Mouse (Mus musculus) ES-CJ7 (cell line): Measurements from ENCODE around the gene Kctd2.

Source experiments
- DNase-seq: peaks from one replicate; pipeline ENCODE4 v3.0.0; 2011; ENCODE audit warnings: low read depth, low spot score

Gene Kctd2

DNA sequence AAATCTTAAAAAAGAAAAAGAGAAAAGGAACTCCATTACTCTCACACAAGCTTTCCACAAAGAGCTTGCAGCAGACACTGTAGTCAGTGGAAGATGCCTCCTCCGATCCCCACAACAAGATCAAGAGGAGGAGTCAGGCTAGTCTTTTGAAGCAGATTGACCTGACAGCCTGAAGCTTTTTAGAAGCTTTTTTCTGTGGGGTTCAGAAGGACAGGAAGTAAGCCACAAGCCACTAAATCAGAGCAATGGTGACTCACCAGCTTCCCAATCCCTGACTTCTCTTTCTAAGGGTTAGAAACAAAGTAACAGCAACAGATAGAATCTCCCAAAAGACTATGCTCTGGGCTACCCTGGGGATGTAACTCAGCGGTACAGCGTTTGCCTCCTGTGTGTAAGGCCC, 19.4 kb downstream of the Kctd2 start:
- no peak for DNase-seq

DNA sequence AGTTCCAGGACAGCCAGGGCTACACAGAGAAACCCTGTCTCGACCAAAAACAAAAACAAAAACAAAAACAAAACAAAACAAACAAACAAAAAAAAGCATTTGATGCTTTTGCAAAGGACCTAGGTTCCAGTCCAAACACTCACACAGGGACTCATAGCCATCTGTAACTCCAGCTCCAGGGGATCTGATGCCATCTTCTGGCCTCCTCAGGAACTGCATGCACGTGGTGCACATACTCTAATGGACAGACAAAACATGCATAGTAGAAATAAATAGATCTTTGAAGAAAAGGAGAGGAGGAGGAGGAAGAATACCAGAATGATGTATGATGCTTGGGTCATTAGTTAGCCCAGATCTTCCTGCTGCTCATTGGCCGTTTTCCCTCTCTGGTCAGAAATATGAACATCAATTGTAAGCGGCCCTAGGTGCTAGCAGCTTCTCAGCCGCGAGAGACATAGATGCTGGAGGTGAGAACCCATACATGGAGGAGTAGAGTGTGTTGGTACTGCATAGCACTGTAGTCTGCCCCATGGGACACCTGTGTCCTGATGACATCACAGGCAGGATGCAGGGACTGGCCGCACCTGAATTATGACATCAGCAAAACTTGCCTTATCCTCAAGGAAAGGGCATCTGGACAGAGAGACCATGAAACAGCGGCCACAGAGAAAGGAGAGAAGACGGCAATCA, 20.1 kb downstream of the Kctd2 start, which contains the start of gene Trim80:
Gene Trim80 (plus strand): TSS at position 640 of the 690 bp plus-strand sequence.
- DNase-seq = peak; percentile 66

DNA sequence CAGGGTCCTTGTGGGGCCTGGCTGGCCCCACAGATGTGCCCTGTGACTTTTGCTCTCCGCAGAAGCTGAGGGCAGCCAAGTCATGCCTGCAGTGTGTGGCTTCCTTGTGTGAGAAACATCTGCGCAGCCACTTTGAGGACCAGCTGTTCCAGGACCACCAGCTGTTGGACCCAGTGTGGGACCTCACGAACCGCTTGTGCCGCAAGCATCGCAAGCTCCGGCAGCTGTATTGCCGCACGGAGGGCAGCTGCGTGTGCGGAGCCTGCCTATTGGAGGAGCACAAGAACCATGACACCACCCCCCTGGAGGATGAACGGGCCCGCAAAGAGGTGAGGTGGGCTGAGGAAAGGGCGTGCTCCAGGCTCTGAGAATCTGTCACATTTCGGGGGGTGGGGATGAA, 21.5 kb downstream of the Kctd2 start:
- DNase-seq = peak; percentile 67

DNA sequence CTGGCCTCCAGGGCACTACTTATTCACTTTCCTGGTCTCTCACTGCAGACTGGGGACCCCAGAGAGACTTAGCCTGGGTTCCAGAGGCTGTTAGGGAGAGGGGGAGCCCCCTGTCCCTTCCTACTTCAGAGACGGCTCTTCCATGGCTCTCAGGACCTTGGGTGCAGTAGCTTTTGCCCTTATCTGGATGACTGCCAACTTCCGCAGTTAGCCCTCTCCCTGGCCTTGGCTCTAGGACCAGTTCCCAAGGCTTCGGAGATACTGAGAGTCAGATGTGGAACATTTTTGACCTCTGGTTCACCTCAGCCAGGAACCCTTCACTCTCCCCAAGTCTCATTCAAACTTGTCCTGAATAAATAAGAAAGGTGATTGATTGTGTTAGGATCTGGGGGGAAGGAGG, 27.0 kb downstream of the Kctd2 start:
- DNase-seq = no peak

DNA sequence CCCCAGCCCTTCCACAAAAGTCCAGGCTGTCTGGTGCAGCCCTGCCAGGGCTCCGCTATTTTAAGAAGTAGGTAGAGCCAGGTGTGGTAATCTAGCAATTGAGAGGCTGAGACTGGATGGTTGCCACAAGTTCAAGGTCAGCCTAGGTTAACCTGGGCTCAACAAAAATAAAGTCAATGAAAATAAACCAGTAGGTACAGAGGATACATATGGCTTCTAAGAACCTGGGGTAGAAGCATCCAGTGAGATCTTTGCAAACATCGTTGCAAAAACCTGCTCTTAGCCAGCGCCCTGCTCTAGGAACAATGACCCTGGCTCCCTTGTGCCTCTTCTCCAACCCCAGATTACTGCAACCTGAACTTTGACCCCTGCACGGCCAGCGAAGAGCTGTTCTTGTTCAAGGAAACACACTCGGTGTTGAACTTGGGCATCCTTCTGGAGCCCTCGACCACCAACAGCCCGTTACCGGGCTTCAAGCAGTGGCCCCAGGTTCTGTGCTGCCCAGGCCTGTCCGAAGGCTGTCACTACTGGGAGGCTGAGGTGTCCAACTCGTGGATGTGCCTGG, 27.5 kb downstream of the Kctd2 start:
- DNase-seq = no peak

- DNase-seq = no peak
Observed at GRCm38 (mm10) chr11:115448075-115448474, 28.1 kb downstream of the Kctd2 start.

DNA sequence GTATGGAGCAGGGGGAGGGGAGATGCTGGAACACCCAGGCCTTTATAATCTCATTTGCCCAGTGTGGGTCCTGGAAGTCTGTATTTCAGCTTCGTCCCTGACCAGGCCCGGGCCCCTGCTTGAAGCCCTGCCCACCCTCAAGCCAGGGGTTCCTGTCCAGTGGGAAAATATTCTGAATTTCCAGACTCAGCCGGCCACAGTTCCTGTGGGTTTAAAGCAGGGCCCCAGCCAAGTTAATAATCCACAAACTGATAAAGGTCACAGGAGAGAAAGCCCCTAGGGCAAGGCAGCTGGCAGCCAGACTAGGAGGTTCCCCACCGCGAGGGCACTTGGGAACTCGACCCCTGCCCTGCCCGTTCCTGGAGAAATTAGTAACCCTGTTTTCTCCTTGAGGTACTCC, 29.1 kb downstream of the Kctd2 start:
- DNase-seq = no peak

DNA sequence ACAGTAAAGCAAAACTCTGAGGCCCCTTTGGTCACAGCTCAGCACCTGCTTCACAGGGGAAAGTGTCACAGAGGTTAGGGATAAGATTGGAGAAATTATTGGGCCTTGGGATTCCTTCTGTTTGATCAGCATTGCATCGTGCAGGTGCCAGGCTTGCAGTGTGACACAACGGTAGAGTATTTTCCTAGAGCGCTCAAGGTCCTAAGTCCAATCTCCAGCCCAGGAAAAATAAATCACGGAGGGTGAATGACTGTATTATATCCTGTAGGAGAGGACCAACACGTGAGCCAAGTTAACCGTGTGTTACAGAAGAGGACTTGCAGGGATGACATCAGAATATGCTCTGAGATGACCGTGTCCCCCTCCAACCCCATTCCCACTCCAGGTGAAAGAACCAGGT, 30.2 kb downstream of the Kctd2 start:
- no peak for DNase-seq

GRCm38 (mm10) chr11:115451781-115452241, 31.9 kb downstream of the Kctd2 start:
- DNase-seq = no peak

GRCm38 (mm10) chr11:115452281-115452860, 32.4 kb downstream of the Kctd2 start:
- no peak for DNase-seq

- DNase-seq = no peak
Observed at GRCm38 (mm10) chr11:115453306-115453705, 33.4 kb downstream of the Kctd2 start.

DNA sequence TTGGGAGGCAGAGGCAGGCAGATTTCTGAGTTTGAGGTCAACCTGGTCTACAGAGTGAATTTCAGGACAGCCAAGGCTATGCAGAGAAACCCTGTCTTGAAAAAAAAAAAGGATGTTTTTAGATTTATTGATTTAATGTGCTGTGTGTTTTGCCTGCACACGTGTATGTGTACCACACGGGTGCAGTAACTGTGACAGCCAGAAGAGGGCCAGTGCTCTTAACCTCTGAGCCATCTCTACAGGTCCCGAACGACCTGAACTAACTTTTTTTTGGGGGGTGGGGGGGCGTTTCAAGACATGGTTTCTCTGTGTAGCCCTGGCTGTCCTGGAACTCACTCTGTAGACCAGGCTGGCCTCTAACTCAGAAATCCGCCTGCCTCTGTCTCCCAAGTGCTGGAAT, 34.9 kb downstream of the Kctd2 start:
- DNase-seq = peak; percentile 58

DNA sequence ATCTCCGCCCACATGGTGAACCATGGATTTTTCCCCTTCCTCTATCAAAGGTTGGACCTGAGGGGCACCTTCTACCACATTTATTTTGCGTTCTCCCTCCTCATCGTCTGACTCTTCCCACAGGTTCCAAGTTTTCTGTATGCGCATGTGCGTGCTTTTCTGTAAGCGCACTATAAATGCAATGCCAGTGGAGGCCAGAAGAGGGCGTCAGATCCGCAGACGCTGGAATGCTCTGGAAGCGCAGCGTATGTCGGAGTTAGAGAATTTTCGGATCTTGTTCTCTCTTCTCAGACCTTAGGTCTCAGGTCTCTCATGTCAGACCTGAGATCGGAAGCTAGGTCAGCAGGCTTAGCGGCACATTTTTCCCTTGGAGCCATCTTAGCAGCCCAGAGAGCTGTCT, 35.7 kb downstream of the Kctd2 start:
- DNase-seq = peak; percentile 67

DNA sequence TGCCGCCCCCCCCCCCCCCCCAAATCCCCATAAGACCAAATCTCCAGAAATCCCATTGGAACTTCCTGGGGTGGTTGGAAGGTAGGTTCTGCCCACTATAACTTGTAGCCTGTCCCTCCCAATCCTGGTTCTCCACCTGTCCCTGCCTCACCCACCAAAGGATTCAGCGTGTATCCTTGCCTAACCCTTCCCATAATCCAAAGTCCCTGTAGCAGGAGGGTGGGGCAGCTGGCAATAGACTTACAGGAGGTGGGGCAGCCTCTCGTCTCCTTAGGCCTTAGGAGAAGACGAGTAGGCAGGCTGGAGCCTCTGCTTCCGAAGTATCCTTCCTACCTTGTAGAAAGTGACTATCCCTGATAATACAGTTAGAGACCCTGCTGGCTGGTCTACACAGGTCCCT, 36.3 kb downstream of the Kctd2 start:
- no peak for DNase-seq

DNA sequence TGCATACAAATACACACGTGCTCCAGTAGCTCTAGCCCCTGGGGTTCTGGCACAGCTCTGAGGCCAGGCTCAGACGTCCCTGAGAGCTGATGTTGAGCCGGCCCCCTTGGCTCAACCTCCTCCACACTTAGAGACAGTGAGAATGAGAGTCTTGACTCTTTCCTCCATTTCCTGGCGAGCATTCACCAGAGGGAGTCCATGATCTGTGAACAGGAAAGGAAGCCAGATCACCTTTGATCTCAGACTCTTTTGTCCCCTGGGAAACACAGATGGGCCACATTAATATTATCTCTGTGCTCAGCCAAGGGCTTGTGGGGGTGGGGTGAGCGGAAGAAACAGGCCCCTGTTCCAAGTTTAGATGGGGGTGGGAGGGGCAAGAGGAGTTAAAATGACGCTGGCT, 37.5 kb downstream of the Kctd2 start:
- DNase-seq = no peak

- DNase-seq = no peak
Observed at GRCm38 (mm10) chr11:115460976-115461375, 41.0 kb downstream of the Kctd2 start.

DNA sequence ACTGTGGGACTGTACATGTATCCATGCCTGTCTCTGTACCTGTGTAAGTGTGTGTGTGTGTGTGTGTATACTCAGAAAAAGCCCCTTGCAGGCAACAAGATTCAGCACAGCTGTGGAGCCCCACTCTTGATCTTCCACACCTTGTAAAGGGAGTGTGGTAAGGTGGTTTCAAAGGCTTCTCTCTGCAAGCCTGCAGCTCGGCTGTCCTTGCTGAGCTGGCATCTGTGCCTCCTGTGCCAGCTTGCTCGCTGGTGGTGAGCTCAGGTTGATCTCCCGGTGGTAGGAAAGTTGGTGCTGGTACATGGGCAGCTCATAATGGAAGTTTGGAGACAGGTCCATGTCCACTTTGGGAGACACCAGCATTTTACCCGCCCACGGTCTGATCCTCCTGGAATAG, 41.9 kb downstream of the Kctd2 start:
- DNase-seq = no peak

DNA sequence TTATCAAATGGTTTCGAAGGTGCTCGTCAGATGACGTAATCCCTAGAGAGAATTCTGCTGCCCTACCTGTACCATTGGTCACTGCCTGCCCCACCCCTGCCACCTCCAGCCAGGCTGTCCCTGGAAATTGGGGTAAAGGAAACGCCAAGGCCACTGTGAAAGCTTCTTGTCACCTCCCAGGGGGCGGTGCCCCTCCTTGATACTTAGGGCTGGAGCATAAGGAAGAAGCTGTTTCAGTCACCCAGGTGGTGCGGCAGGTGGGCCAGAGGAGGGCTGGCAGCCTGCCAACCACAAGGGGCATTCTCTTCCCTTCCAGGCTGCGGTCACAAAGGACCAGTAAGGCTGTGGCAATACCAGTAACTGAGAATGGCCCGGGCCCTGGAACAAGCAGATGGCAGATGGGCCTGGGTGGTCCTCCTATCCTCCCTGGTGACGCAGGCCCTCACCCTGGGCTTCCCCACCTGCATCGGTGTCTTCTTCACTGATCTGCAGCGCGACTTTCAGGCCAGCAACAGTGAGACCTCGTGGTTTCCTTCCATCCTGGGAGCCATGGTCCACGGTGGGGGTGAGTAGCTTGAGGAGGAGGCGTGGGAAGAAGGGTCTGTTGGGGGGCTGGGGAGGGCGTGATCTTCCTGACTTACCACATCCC, 42.4 kb downstream of the Kctd2 start, which contains the start of gene Slc16a5:
Gene Slc16a5 (plus strand): TSS at position 232 of the 649 bp plus-strand sequence.
- no peak for DNase-seq

DNA sequence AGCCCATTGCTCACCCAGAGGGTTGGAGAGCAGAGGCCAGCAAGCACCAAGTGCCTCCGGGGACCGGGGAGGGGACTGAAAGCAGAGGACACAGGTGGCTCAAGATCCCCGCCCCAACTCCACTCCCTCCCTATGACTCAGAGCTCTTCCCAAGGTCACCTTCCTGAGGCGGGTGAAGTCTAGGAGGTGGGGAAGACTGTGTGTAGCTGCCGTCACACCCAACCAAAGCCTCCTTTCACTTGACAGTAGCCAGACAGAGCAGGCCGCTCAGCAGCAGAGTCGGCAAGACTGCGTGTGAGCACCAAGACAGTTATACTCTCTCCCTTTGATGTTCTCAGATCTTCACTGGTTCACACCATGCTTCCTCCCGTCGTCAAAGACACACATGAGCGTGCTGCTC, 43.5 kb downstream of the Kctd2 start:
- DNase-seq = peak; percentile 81

GRCm38 (mm10) chr11:115464851-115465250, 44.9 kb downstream of the Kctd2 start:
- DNase-seq = no peak

- no peak for DNase-seq
Observed at GRCm38 (mm10) chr11:115467217-115467618, 47.3 kb downstream of the Kctd2 start.

GRCm38 (mm10) chr11:115472183-115472582, 52.3 kb downstream of the Kctd2 start:
- no peak for DNase-seq
